ENCODE assay signal across 8 mouse cellular contexts in genomic region chr5:135934481-135935175, GRCm38 (mm10). TPM values are rescaled to one million over a fixed set of nuclear protein-coding genes. Genes with fewer than 3 reads are reported as not detected.
A peak's percentile ranks its signal among the peaks of the same experiment; 100 is the strongest.
DNase-seq lines count a peak whose midpoint lies in the region; ATAC-seq lines count a peak whose summit lies in the region.

Gene Ywhag (minus strand): TSS chr5:135934616.

- H3K9ac ChIP-seq in forebrain, embryonic 14.5 days (ENCODE audit: low read length) = peak within 1 kb of the TSS; percentile 94
- peak within 1 kb of the TSS; percentile 91 for H3K9ac ChIP-seq in neural tube, embryonic 15.5 days (replicated peaks)

- peak; percentile 99 for DNase-seq in ES-CJ7 (ENCODE audit: low read depth, low spot score)
- DNase-seq in cerebellum, adult 11 months = peak; percentile 98
- peak; percentile 99 for DNase-seq in forebrain, embryonic 14.5 days (ENCODE audit: low spot score)
- peak; percentile 99 for DNase-seq in heart, postnatal 14 days
- peak; percentile 96 for DNase-seq in layer of hippocampus, adult 11-12 months (ENCODE audit: low spot score)
- peak; percentile 98 to 99 for DNase-seq in lung, adult 18-20 months
- DNase-seq in testis, postnatal 14 days (ENCODE audit: low spot score) = peak; percentile 98

- peak; percentile 95 for ATAC-seq in forebrain, embryonic 14.5 days
- ATAC-seq in neural tube, embryonic 15.5 days (ENCODE audit: low FRiP score) = peak; percentile 93

- peaks cover 27% of the 10 kb centered on the region for H3K36me3 ChIP-seq in forebrain, embryonic 14.5 days (ENCODE audit: control insufficient read depth, insufficient read depth, low read length)
- peaks cover 21% of the 10 kb centered on the region for H3K36me3 ChIP-seq in neural tube, embryonic 15.5 days

- WGBS in forebrain, embryonic 14.5 days = under 1% methylated on average over 46 of the region's 48 CpGs
- WGBS in neural tube, embryonic 15.5 days = 0% methylated on average over 46 of the region's 48 CpGs

- H3K27ac ChIP-seq in forebrain, embryonic 14.5 days (ENCODE audit: low read depth, low read length) = peak within 1 kb of the TSS; percentile 98
- peak within 1 kb of the TSS; percentile 99 for H3K27ac ChIP-seq in neural tube, embryonic 15.5 days (replicated peaks)

- no peaks in the 10 kb centered on the region for H3K27me3 ChIP-seq in forebrain, embryonic 14.5 days (replicated peaks; ENCODE audit: control insufficient read depth, insufficient read depth, low read length)
- no peaks in the 10 kb centered on the region for H3K27me3 ChIP-seq in neural tube, embryonic 15.5 days (replicated peaks)

- intact Hi-C loops in heart, postnatal 14 days (cut with DNase I) = loop anchor here (2.0 kb wide), 1 partner anchor 30 kb away; no protein-coding TSS in a partner anchor

- H3K9me3 ChIP-seq in forebrain, embryonic 14.5 days (replicated peaks; ENCODE audit: control insufficient read depth, low read length) = no peaks in the 10 kb centered on the region
- no peaks in the 10 kb centered on the region for H3K9me3 ChIP-seq in neural tube, embryonic 15.5 days (replicated peaks)

- peak within 1 kb of the TSS; percentile 93 for H3K4me3 ChIP-seq in forebrain, embryonic 14.5 days (ENCODE audit: low read depth, low read length)
- H3K4me3 ChIP-seq in neural tube, embryonic 15.5 days (replicated peaks) = peak within 1 kb of the TSS; percentile 92

- H3K4me2 ChIP-seq in forebrain, embryonic 14.5 days (ENCODE audit: low read length) = peak within 1 kb of the TSS; percentile 64
- H3K4me2 ChIP-seq in neural tube, embryonic 15.5 days = peak within 1 kb of the TSS; percentile 56

- peaks cover 18% of the 10 kb centered on the region for H3K4me1 ChIP-seq in forebrain, embryonic 14.5 days (ENCODE audit: control insufficient read depth, insufficient read depth, low read length)
- peaks cover 34% of the 10 kb centered on the region for H3K4me1 ChIP-seq in neural tube, embryonic 15.5 days

RNA-seq across cellular contexts. Expression of gene Ywhag, which starts in this region (rescaled TPM):
- 361 and 450 TPM in 2 replicates for polyA plus RNA-seq in forebrain, embryonic 14.5 days (2014; fragmentation: Nextera tagmentation; extraction: Ambion mirVana)
- total RNA-seq in heart, postnatal 14 days (2021) = 100 to 1,000 TPM; 284 to 301 TPM
- 776 and 868 TPM in 2 replicates for polyA plus RNA-seq in neural tube, embryonic 15.5 days (2015; fragmentation: Nextera tagmentation; extraction: Ambion mirVana)

Comparison
In these comparisons a context has a peak if more than half of its experiments do, and no peak if none do; other contexts are left out.
1. Peak in every context shown above with its lines: DNase-seq, ATAC-seq, H3K4me3 ChIP-seq and H3K27ac ChIP-seq.